Mouse (Mus musculus) hindbrain, embryonic 10.5 days (tissue): ENCODE data around the gene Nfib. TPM values are rescaled to one million over a fixed set of nuclear protein-coding genes. Genes with fewer than 3 reads are reported as not detected.

Source experiments
- DNase-seq: peaks from one replicate; pipeline ENCODE4 v3.0.0-alpha.2; 2017; ENCODE audit warnings: low spot score
- H3K27ac ChIP-seq: fragments of 300-500 bp; sonication (generic); 2 replicates; pipeline ENCODE4 v1.5.1; 2016; ENCODE audit warnings: mild to moderate bottlenecking, moderate library complexity
- H3K27me3 ChIP-seq: fragments of 300-500 bp; sonication (generic); 2 replicates; pipeline ENCODE4 v1.6.1; 2016; ENCODE audit warnings: mild to moderate bottlenecking; ENCODE audit not compliant: poor library complexity, insufficient read depth, severe bottlenecking
- H3K36me3 ChIP-seq: fragments of 300-500 bp; sonication (generic); 2 replicates; pipeline ENCODE4 v1.6.1; 2016; ENCODE audit warnings: mild to moderate bottlenecking, moderate library complexity
- H3K4me1 ChIP-seq: fragments of 300-500 bp; sonication (generic); replicated peaks from 2 replicates; pipeline ENCODE4 v1.6.1; 2016; ENCODE audit warnings: mild to moderate bottlenecking
- H3K4me3 ChIP-seq: fragments of 300-500 bp; sonication (generic); 2 replicates; pipeline ENCODE4 v1.5.1; 2016; ENCODE audit warnings: mild to moderate bottlenecking, moderate library complexity
- H3K9me3 ChIP-seq: fragments of 300-500 bp; sonication (generic); 2 replicates; pipeline ENCODE4 v1.6.1; 2016; ENCODE audit warnings: mild to moderate bottlenecking, moderate library complexity
- WGBS: fragments of 180-500 bp; shearing (Covaris S2); methylation state at CpG from one replicate; pipeline ENCODE4 v1.1.7; 2016; 5-methylcytosine and 5-hydroxymethylcytosine counted together
- polyA plus RNA-seq: library from polyadenylated mRNA; unstranded; fragments of >200 nt; fragmentation: Nextera tagmentation; extraction: Ambion mirVana; gene quantifications from 2 replicates; pipeline ENCODE4 v1.2.1, GENCODE M21; 2016

The Nfib gene
- polyA plus RNA-seq, 1 experiment from 2014 or later, result 17.3 TPM

GRCm38 (mm10) chr4:82380578-82380977, 325.0 kb downstream of the Nfib start:
- Histone ChIP-seq H3K27ac (no peak overlapping the region), H3K36me3 (no peaks in the 10 kb centered on the region), H3K4me1 (no peaks in the 10 kb centered on the region), H3K9me3 (no peaks in the 10 kb centered on the region), H3K4me3 (no peak overlapping the region), H3K27me3 (no peaks in the 10 kb centered on the region)
- no peak for DNase-seq

GRCm38 (mm10) chr4:82378050-82378449, 327.5 kb downstream of the Nfib start:
- no peak for DNase-seq
- Histone ChIP-seq H3K4me3 (no peak overlapping the region), H3K9me3 (no peaks in the 10 kb centered on the region), H3K27me3 (no peaks in the 10 kb centered on the region), H3K27ac (no peak overlapping the region), H3K4me1 (no peaks in the 10 kb centered on the region), H3K36me3 (no peaks in the 10 kb centered on the region)
- 97% methylated on average over 3 of the region's 3 CpGs for WGBS

- no peaks in the 10 kb centered on the region for H3K36me3 ChIP-seq
- H3K27me3 ChIP-seq, result no peaks in the 10 kb centered on the region
- 89% methylated on average over 3 of the region's 3 CpGs for WGBS
- no peak for DNase-seq
- H3K27ac ChIP-seq, result no peak overlapping the region
- H3K4me1 ChIP-seq, result no peaks in the 10 kb centered on the region
- H3K4me3 ChIP-seq, result no peak overlapping the region
- no peaks in the 10 kb centered on the region for H3K9me3 ChIP-seq
Observed at GRCm38 (mm10) chr4:82377621-82378020, 327.9 kb downstream of the Nfib start.

- Histone ChIP-seq H3K9me3 (no peaks in the 10 kb centered on the region), H3K27ac (no peak overlapping the region), H3K4me3 (no peak overlapping the region), H3K27me3 (no peaks in the 10 kb centered on the region), H3K36me3 (no peaks in the 10 kb centered on the region), H3K4me1 (no peaks in the 10 kb centered on the region)
- DNase-seq, result no peak
- 66% methylated on average over 5 of the region's 5 CpGs for WGBS
Observed at GRCm38 (mm10) chr4:82374560-82374959, 331.0 kb downstream of the Nfib start.

GRCm38 (mm10) chr4:82372217-82372616, 333.3 kb downstream of the Nfib start:
- Histone ChIP-seq H3K27me3 (no peaks in the 10 kb centered on the region), H3K27ac (no peak overlapping the region), H3K9me3 (no peaks in the 10 kb centered on the region), H3K4me1 (no peaks in the 10 kb centered on the region), H3K4me3 (no peak overlapping the region), H3K36me3 (no peaks in the 10 kb centered on the region)
- 96% methylated on average over 4 of the region's 4 CpGs for WGBS
- no peak for DNase-seq

GRCm38 (mm10) chr4:82371471-82371870, 334.1 kb downstream of the Nfib start:
- H3K27me3 ChIP-seq, result no peaks in the 10 kb centered on the region
- no peak overlapping the region for H3K4me3 ChIP-seq
- no peak overlapping the region for H3K27ac ChIP-seq
- H3K9me3 ChIP-seq, result no peaks in the 10 kb centered on the region
- H3K36me3 ChIP-seq, result no peaks in the 10 kb centered on the region
- WGBS, result 96% methylated on average over 4 of the region's 4 CpGs
- no peak for DNase-seq
- H3K4me1 ChIP-seq, result no peaks in the 10 kb centered on the region

- H3K27ac ChIP-seq, result no peak overlapping the region
- no peaks in the 10 kb centered on the region for H3K9me3 ChIP-seq
- no peaks in the 10 kb centered on the region for H3K4me1 ChIP-seq
- WGBS, result 93% methylated on average over 6 of the region's 6 CpGs
- DNase-seq, result no peak
- no peaks in the 10 kb centered on the region for H3K27me3 ChIP-seq
- no peaks in the 10 kb centered on the region for H3K36me3 ChIP-seq
- H3K4me3 ChIP-seq, result no peak overlapping the region
Observed at GRCm38 (mm10) chr4:82369011-82369776, 336.4 kb downstream of the Nfib start.

GRCm38 (mm10) chr4:82368091-82368775, 337.3 kb downstream of the Nfib start:
- Histone ChIP-seq H3K4me3 (no peak overlapping the region), H3K9me3 (no peaks in the 10 kb centered on the region), H3K4me1 (no peaks in the 10 kb centered on the region), H3K27me3 (no peaks in the 10 kb centered on the region), H3K27ac (no peak overlapping the region), H3K36me3 (no peaks in the 10 kb centered on the region)
- DNase-seq, result no peak
- WGBS, result 78% methylated on average over 9 of the region's 9 CpGs

- no peaks in the 10 kb centered on the region for H3K4me1 ChIP-seq
- no peaks in the 10 kb centered on the region for H3K36me3 ChIP-seq
- WGBS, result 87% methylated on average over 4 of the region's 4 CpGs
- H3K27me3 ChIP-seq, result no peaks in the 10 kb centered on the region
- no peak for DNase-seq
- no peak overlapping the region for H3K4me3 ChIP-seq
- H3K9me3 ChIP-seq, result no peaks in the 10 kb centered on the region
- H3K27ac ChIP-seq, result no peak overlapping the region
Observed at GRCm38 (mm10) chr4:82364696-82365385, 340.7 kb downstream of the Nfib start.

GRCm38 (mm10) chr4:82363951-82364350, 341.6 kb downstream of the Nfib start:
- H3K27me3 ChIP-seq, result no peaks in the 10 kb centered on the region
- H3K27ac ChIP-seq, result no peak overlapping the region
- H3K4me3 ChIP-seq, result no peak overlapping the region

GRCm38 (mm10) chr4:82362294-82362693, 343.3 kb downstream of the Nfib start:
- H3K9me3 ChIP-seq, result no peaks in the 10 kb centered on the region
- WGBS, result 83% methylated on average over 3 of the region's 3 CpGs
- no peaks in the 10 kb centered on the region for H3K27me3 ChIP-seq
- H3K4me1 ChIP-seq, result no peaks in the 10 kb centered on the region
- H3K27ac ChIP-seq, result no peak overlapping the region
- no peak overlapping the region for H3K4me3 ChIP-seq
- H3K36me3 ChIP-seq, result no peaks in the 10 kb centered on the region
- no peak for DNase-seq

More at GRCm38 (mm10) chr4:82363951-82364350, 341.6 kb downstream of the Nfib start:
- no peaks in the 10 kb centered on the region for H3K4me1 ChIP-seq
- DNase-seq, result no peak
- 94% methylated on average over 6 of the region's 6 CpGs for WGBS
- H3K36me3 ChIP-seq, result no peaks in the 10 kb centered on the region
- H3K9me3 ChIP-seq, result no peaks in the 10 kb centered on the region

GRCm38 (mm10) chr4:82360081-82360511, 345.5 kb downstream of the Nfib start:
- H3K4me3 ChIP-seq, result no peak overlapping the region
- no peak for DNase-seq

GRCm38 (mm10) chr4:82359110-82359509, 346.4 kb downstream of the Nfib start:
- 94% methylated on average over 3 of the region's 3 CpGs for WGBS
- DNase-seq, result no peak

More at GRCm38 (mm10) chr4:82360081-82360511, 345.5 kb downstream of the Nfib start:
- H3K27me3 ChIP-seq, result no peaks in the 10 kb centered on the region
- 58% methylated on average over 4 of the region's 4 CpGs for WGBS
- H3K27ac ChIP-seq, result no peak overlapping the region
- no peaks in the 10 kb centered on the region for H3K4me1 ChIP-seq
- no peaks in the 10 kb centered on the region for H3K36me3 ChIP-seq
- no peaks in the 10 kb centered on the region for H3K9me3 ChIP-seq

More at GRCm38 (mm10) chr4:82359110-82359509, 346.4 kb downstream of the Nfib start:
- no peaks in the 10 kb centered on the region for H3K4me1 ChIP-seq
- H3K27me3 ChIP-seq, result no peaks in the 10 kb centered on the region
- no peaks in the 10 kb centered on the region for H3K36me3 ChIP-seq
- H3K9me3 ChIP-seq, result no peaks in the 10 kb centered on the region
- H3K4me3 ChIP-seq, result no peak overlapping the region
- H3K27ac ChIP-seq, result no peak overlapping the region
